Mouse (Mus musculus): Measurements from ENCODE around the gene Bmper. TPM values are rescaled to one million over a fixed set of nuclear protein-coding genes. Genes with fewer than 3 reads are reported as not detected.

Bmper gene
- total RNA-seq, 2 experiments from 2014 or later: 4.0 to 4.4 TPM

DNA sequence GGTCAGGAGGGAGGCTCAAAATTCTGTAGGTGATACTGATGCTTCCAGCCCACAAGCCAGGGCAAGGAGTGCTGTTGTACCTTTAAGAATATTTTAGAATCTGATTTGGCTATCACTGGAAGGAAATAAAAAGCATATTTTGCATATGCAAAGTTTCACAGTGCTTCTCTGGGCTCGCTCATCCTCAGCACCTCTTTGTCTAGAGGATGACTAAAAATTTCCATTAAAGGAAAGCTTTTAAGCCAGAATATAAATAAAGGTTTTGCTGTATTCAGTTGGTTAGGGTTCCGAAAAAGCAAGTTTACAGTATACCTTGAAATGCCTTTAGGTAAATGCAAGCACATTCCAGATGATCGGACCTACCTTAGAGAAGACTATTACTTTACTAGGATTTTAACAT, 105.0 kb downstream of the Bmper start:
- no peak for TF ChIP-seq CTCF (IDR thresholded peaks at IDR 0.05)
- no peak overlapping the region for H3K4me3 ChIP-seq
- H3K27ac ChIP-seq: no peak overlapping the region
- no peak for DNase-seq
- intact Hi-C loops (cut with DNase I): no loop called here

DNA sequence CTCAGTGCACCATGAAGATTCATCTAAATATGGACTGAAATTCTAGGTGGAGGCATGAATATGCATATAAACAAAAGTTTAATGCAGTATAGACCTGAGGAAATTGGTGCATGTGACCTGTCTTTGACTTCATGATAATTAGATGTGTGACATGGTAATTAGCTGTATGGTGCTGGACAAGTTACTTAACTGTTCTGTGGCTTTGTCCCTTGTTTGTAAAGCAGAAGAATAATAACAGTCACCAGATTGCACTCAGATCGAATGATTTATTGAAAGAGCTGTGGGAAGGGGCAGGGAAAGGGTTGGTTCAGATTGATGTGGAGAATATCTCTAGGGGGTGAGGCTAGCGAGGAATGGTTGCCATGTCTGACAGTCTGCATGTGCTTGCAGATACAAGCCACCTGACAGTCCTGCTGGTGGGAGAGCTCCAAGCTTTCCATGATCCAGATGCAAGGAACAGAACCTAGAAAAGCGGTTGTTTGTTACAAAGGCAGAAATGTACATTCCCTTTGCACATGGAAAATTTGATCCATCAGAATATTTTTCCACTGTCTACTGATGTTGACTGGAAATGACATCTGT, 110.3 kb downstream of the Bmper start:
- Histone ChIP-seq H3K27ac (no peak overlapping the region), H3K4me3 (no peak overlapping the region)
- DNase-seq: no peak
- no peak for TF ChIP-seq CTCF (IDR thresholded peaks at IDR 0.05)
- intact Hi-C loops (cut with DNase I): no loop called here

GRCm38 (mm10) chr9:23340551-23340950, 117.7 kb downstream of the Bmper start:
- no peak for TF ChIP-seq CTCF (IDR thresholded peaks at IDR 0.05)
- Histone ChIP-seq H3K27ac (no peak overlapping the region), H3K4me3 (no peak overlapping the region)
- DNase-seq: no peak
- intact Hi-C loops (cut with DNase I): no loop called here

- intact Hi-C loops (cut with DNase I): no loop called here
- H3K27ac ChIP-seq: no peak overlapping the region
- no peak for DNase-seq
- H3K4me3 ChIP-seq: no peak overlapping the region
- TF ChIP-seq CTCF (IDR thresholded peaks at IDR 0.05): no peak
Measured at GRCm38 (mm10) chr9:23341246-23341645, 118.4 kb downstream of the Bmper start.

GRCm38 (mm10) chr9:23344353-23344752, 121.5 kb downstream of the Bmper start:
- no peak for TF ChIP-seq CTCF (IDR thresholded peaks at IDR 0.05)
- intact Hi-C loops (cut with DNase I): no loop called here
- no peak overlapping the region for H3K4me3 ChIP-seq

GRCm38 (mm10) chr9:23345093-23345844, 122.4 kb downstream of the Bmper start:
- intact Hi-C loops (cut with DNase I): no loop called here
- no peak for DNase-seq

More at GRCm38 (mm10) chr9:23344353-23344752, 121.5 kb downstream of the Bmper start:
- DNase-seq: no peak
- H3K27ac ChIP-seq: no peak overlapping the region

DNA sequence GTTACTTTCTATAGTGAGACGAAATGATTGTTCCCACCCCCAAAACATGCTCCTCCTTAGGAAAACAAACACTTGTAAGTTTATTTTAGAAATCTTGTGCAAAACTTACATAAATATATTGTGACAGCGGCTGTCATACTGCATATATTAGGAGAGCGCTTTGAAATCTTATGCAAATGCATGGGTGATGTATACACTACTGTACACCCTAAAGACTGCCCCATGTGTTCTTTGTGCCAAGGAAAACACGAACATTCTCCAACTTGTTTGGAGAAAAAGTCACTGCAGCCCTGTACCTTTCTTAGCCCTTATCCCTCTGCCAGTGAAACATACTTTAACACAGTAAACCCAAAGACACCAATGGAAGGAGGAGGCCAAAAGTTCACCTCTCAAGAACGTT, 126.7 kb downstream of the Bmper start:
- intact Hi-C loops (cut with DNase I): no loop called here
- no peak overlapping the region for H3K27ac ChIP-seq
- DNase-seq: no peak
- TF ChIP-seq CTCF (IDR thresholded peaks at IDR 0.05): no peak
- no peak overlapping the region for H3K4me3 ChIP-seq

More at GRCm38 (mm10) chr9:23345093-23345844, 122.4 kb downstream of the Bmper start:
- no peak for TF ChIP-seq CTCF (IDR thresholded peaks at IDR 0.05)
- H3K4me3 ChIP-seq: no peak overlapping the region
- no peak overlapping the region for H3K27ac ChIP-seq

DNA sequence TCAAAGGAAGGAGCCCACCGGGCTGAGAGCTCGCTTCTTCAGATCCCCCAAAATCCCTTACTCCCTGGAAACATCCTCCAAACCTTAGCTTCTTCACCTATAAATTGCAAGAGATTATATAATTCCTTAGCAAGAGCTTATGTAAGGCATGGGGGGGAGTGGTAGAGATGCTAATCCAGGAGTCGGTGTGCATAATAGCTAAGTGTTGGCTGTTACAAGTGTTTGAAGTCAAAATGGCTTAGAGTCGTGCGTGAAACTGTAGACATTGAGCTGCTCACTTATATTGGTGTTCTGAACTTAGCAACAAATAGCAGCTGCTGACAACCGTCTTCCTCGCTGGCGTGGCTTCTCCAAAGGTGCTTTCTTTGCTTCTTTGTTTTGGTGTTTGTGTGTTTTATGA, 128.5 kb downstream of the Bmper start:
- H3K27ac ChIP-seq: no peak overlapping the region
- TF ChIP-seq CTCF (IDR thresholded peaks at IDR 0.05): no peak
- no peak for DNase-seq
- intact Hi-C loops (cut with DNase I): no loop called here
- H3K4me3 ChIP-seq: no peak overlapping the region

DNA sequence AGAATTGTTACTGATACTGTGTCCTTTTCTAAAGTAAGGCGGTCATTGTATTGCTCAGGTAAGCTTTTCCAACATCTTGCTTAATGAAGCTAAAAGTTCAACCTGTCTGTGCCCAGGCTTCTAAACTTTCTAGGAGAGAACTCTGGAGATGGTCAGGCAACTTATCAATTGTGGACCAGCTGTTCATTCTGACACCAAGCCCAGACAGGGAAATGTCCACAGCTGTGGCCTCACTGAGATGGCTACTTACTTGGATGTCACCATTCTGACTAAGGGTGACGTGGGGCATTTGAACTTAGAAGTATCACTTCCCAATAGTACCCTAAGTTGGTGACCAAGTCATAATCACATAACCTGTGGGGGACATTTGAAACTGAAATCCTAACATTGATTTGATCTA, 129.5 kb downstream of the Bmper start:
- no peak for DNase-seq
- Histone ChIP-seq H3K4me3 (no peak overlapping the region), H3K27ac (no peak overlapping the region)
- intact Hi-C loops (cut with DNase I): no loop called here
- no peak for TF ChIP-seq CTCF (IDR thresholded peaks at IDR 0.05)

DNA sequence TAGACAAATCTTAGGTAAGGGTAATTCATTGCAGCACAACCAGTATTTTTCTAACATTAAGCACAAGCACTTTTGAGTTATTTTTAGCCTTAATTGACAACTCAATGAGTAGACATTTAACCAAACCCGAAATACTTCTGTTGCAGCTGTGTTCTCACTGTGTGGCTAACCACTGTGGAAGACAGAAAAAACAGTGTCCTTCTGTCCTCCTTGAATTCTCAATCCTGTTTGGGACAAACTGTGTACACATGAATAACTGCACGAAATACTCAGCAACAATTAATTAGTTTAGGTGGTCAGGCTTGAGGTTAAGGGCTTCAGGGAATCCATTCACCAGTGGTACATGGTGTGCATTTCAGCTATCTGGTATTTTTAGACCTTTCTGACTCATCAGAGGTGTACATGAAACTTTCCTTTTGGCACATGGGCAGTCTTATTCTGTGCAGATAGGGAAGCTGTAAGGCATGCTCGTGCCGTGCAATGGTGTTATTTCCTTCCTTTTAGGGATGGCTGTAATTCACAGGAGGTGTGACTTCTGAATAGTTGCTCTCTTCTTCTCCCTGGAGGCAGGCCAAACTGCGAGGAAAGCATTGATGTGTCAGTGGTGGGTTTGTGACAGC, 131.4 kb downstream of the Bmper start:
- no peak overlapping the region for H3K27ac ChIP-seq
- intact Hi-C loops (cut with DNase I): no loop called here
- H3K4me3 ChIP-seq: no peak overlapping the region
- no peak for TF ChIP-seq CTCF (IDR thresholded peaks at IDR 0.05)
- no peak for DNase-seq

- Histone ChIP-seq H3K27ac (no peak overlapping the region), H3K4me3 (no peak overlapping the region)
- DNase-seq: no peak
- TF ChIP-seq CTCF (IDR thresholded peaks at IDR 0.05): no peak
- intact Hi-C loops (cut with DNase I): no loop called here
Measured at GRCm38 (mm10) chr9:23358108-23358507, 135.2 kb downstream of the Bmper start.

DNA sequence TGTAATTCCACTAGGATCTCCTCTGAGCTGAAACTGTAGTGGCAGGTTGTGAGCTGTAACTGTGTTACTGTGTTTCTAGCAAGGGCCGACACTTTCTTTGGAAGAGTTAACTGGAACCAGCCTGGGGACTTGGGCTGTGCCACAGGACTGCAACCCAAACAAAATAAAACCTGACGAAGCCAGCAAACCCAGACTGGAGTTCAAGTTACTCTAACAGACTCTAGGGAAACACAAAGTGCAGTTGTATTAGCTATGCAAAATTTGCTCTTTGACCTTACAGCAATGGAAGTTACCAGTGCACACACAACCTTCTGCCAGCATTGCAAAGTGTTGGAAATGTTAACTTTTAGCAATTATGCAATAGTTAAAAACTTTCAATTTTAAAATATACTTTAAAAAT, 140.3 kb downstream of the Bmper start:
- Histone ChIP-seq H3K4me3 (no peak overlapping the region), H3K27ac (no peak overlapping the region)
- no peak for TF ChIP-seq CTCF (IDR thresholded peaks at IDR 0.05)
- DNase-seq: no peak
- intact Hi-C loops (cut with DNase I): no loop called here

GRCm38 (mm10) chr9:23363540-23363939, 140.7 kb downstream of the Bmper start:
- no peak overlapping the region for H3K4me3 ChIP-seq
- intact Hi-C loops (cut with DNase I): no loop called here
- H3K27ac ChIP-seq: no peak overlapping the region
- no peak for DNase-seq
- no peak for TF ChIP-seq CTCF (IDR thresholded peaks at IDR 0.05)
